In genomic region chr1:168429406-168429805, GRCm38 (mm10) we compare ENCODE assay signal across 8 mouse cellular contexts. TPM values are rescaled to one million over a fixed set of nuclear protein-coding genes. Genes with fewer than 3 reads are reported as not detected.
DNase-seq lines count a peak whose midpoint lies in the region; ATAC-seq lines count a peak whose summit lies in the region.

No protein-coding gene starts in this region.

- H3K4me3 ChIP-seq in liver, embryonic 11.5 days (ENCODE audit: low read depth, low read length): peak overlapping the region; percentile 72
- H3K4me3 ChIP-seq in embryonic facial prominence, embryonic 13.5 days: peak overlapping the region; percentile 64
- peak overlapping the region; percentile 66 for H3K4me3 ChIP-seq in intestine, embryonic 15.5 days (replicated peaks)
- H3K4me3 ChIP-seq in neural tube, embryonic 14.5 days (ENCODE audit: low read depth, low read length): peak overlapping the region; percentile 71

- WGBS in liver, embryonic 11.5 days: 8% methylated on average over 5 of the region's 5 CpGs
- WGBS in embryonic facial prominence, embryonic 13.5 days: under 1% methylated on average over 5 of the region's 5 CpGs
- WGBS in intestine, embryonic 15.5 days: 23% methylated on average over 5 of the region's 5 CpGs
- under 1% methylated on average over 5 of the region's 5 CpGs for WGBS in neural tube, embryonic 14.5 days

- no peaks in the 10 kb centered on the region for H3K9me3 ChIP-seq in liver, embryonic 11.5 days (ENCODE audit: control insufficient read depth, low read length)
- no peaks in the 10 kb centered on the region for H3K9me3 ChIP-seq in embryonic facial prominence, embryonic 13.5 days
- no peaks in the 10 kb centered on the region for H3K9me3 ChIP-seq in intestine, embryonic 15.5 days
- H3K9me3 ChIP-seq in neural tube, embryonic 14.5 days (ENCODE audit: control insufficient read depth, low read length): no peaks in the 10 kb centered on the region

- H3K36me3 ChIP-seq in liver, embryonic 11.5 days (ENCODE audit: control insufficient read depth, insufficient read depth, low read length): no peaks in the 10 kb centered on the region
- H3K36me3 ChIP-seq in embryonic facial prominence, embryonic 13.5 days: no peaks in the 10 kb centered on the region
- no peaks in the 10 kb centered on the region for H3K36me3 ChIP-seq in intestine, embryonic 15.5 days
- no peaks in the 10 kb centered on the region for H3K36me3 ChIP-seq in neural tube, embryonic 14.5 days (ENCODE audit: control insufficient read depth, insufficient read depth, low read length)

- ATAC-seq in liver, embryonic 11.5 days (replicated peaks; ENCODE audit: low FRiP score): no peak
- ATAC-seq in embryonic facial prominence, embryonic 13.5 days (ENCODE audit: insufficient number of reproducible peaks, insufficient read depth, low FRiP score, low TSS enrichment, low read depth): no peak
- no peak for ATAC-seq in intestine, embryonic 15.5 days
- no peak for ATAC-seq in neural tube, embryonic 14.5 days (ENCODE audit: low read depth)

- peak overlapping the region; percentile 82 for H3K4me2 ChIP-seq in liver, embryonic 11.5 days
- peak overlapping the region; percentile 65 for H3K4me2 ChIP-seq in embryonic facial prominence, embryonic 13.5 days
- H3K4me2 ChIP-seq in intestine, embryonic 15.5 days (replicated peaks): peak overlapping the region; percentile 60
- H3K4me2 ChIP-seq in neural tube, embryonic 14.5 days (ENCODE audit: low read depth, low read length): peak overlapping the region; percentile 71

- H3K27me3 ChIP-seq in liver, embryonic 11.5 days (replicated peaks; ENCODE audit: control insufficient read depth, insufficient read depth, low read length): no peaks in the 10 kb centered on the region
- no peaks in the 10 kb centered on the region for H3K27me3 ChIP-seq in embryonic facial prominence, embryonic 13.5 days
- H3K27me3 ChIP-seq in intestine, embryonic 15.5 days (replicated peaks): no peaks in the 10 kb centered on the region
- H3K27me3 ChIP-seq in neural tube, embryonic 14.5 days (ENCODE audit: control insufficient read depth, insufficient read depth, low read length): no peaks in the 10 kb centered on the region

- H3K9ac ChIP-seq in liver, embryonic 11.5 days (ENCODE audit: low read depth, low read length): peak overlapping the region; percentile 63
- peak overlapping the region; percentile 94 for H3K9ac ChIP-seq in embryonic facial prominence, embryonic 13.5 days
- peak overlapping the region; percentile 46 for H3K9ac ChIP-seq in intestine, embryonic 15.5 days
- H3K9ac ChIP-seq in neural tube, embryonic 14.5 days (replicated peaks; ENCODE audit: low read depth, low read length): peak overlapping the region; percentile 52

- peaks cover 18% of the 10 kb centered on the region for H3K4me1 ChIP-seq in liver, embryonic 11.5 days (replicated peaks; ENCODE audit: control insufficient read depth, insufficient read depth, low read length)
- H3K4me1 ChIP-seq in embryonic facial prominence, embryonic 13.5 days: peaks cover 40% of the 10 kb centered on the region
- H3K4me1 ChIP-seq in intestine, embryonic 15.5 days (replicated peaks): 0 out of 2 replicates have a peak, but pooled peaks cover 9% of the 10 kb centered on the region
- H3K4me1 ChIP-seq in neural tube, embryonic 14.5 days (ENCODE audit: control insufficient read depth, insufficient read depth, low read length): peaks cover 13% of the 10 kb centered on the region; the same call in 1 of the 2 replicates

- DNase-seq in liver, embryonic 11.5 days (ENCODE audit: low spot score): no peak
- DNase-seq in liver: no peak
- no peak for DNase-seq in cerebellum, adult 11-12 months
- DNase-seq in urinary bladder, adult 18-20 months (ENCODE audit: low spot score in 2 of 2): no peak
- DNase-seq in urinary bladder, adult 2 months (ENCODE audit: low spot score): no peak

- peak overlapping the region; percentile 52; the same call in 1 of the 2 replicates for H3K27ac ChIP-seq in liver, embryonic 11.5 days (ENCODE audit: low read depth, low read length)
- peak overlapping the region; percentile 99 for H3K27ac ChIP-seq in embryonic facial prominence, embryonic 13.5 days
- peak overlapping the region; percentile 44; the same call in 1 of the 2 replicates for H3K27ac ChIP-seq in intestine, embryonic 15.5 days
- no peak overlapping the region for H3K27ac ChIP-seq in neural tube, embryonic 14.5 days (ENCODE audit: low read depth, low read length)

RNA-seq across cellular contexts. Expression of gene Pbx1, which starts 2.7 kb away (rescaled TPM):
- polyA plus RNA-seq in liver, embryonic 11.5 days (2014; fragmentation: Nextera tagmentation; extraction: Ambion mirVana): 14.6 and 17.0 TPM in 2 replicates
- 47.7 and 49.9 TPM in 2 replicates for polyA plus RNA-seq in embryonic facial prominence, embryonic 13.5 days (2015; fragmentation: Nextera tagmentation; extraction: Ambion mirVana)
- polyA plus RNA-seq in intestine, embryonic 15.5 days (2015; fragmentation: Nextera tagmentation; extraction: Ambion mirVana): 24.0 and 27.5 TPM in 2 replicates
- 41.2 and 47.8 TPM in 2 replicates for polyA plus RNA-seq in neural tube, embryonic 14.5 days (2014; fragmentation: Nextera tagmentation; extraction: Ambion mirVana)
- 77.8 and 103 TPM in 2 replicates for polyA plus RNA-seq in urinary bladder, adult 2 months (2012; rRNA removed)
